Mouse (Mus musculus) heart, adult 2 months (tissue): Measurements from ENCODE around the gene Slc25a29. TPM values are rescaled to one million over a fixed set of nuclear protein-coding genes. Genes with fewer than 3 reads are reported as not detected.

Experiments used
- DNase-seq, 2 experiments: peaks; one replicate each; pipeline ENCODE4 v3.0.0; 2021
- H3K27ac ChIP-seq: fragments of 200-600 bp; 2 replicates; pipeline ENCODE4 v1.8.1; 2022
- H3K27me3 ChIP-seq: fragments of 200-500 bp; 2 replicates; pipeline ENCODE4 v1.6.1; 2012; ENCODE audit warnings: mild to moderate bottlenecking, low read length, inconsistent platforms, mixed read lengths; ENCODE audit not compliant: control insufficient read depth, insufficient read depth
- H3K36me3 ChIP-seq: fragments of 200-500 bp; 2 replicates; pipeline ENCODE4 v1.6.1; 2012; ENCODE audit warnings: low read length, inconsistent platforms; ENCODE audit not compliant: control insufficient read depth, insufficient read depth
- H3K4me1 ChIP-seq: fragments of 200-500 bp; 2 replicates; pipeline ENCODE4 v1.6.1; 2011; ENCODE audit warnings: low read length; ENCODE audit not compliant: control insufficient read depth, insufficient read depth
- H3K4me3 ChIP-seq: fragments of 200-600 bp; 2 replicates; pipeline ENCODE4 v1.8.1; 2022
- H3K79me2 ChIP-seq: fragments of 200-500 bp; replicated peaks from 2 replicates; pipeline ENCODE4 v1.6.1; 2012; ENCODE audit warnings: mild to moderate bottlenecking, inconsistent platforms, low read length, moderate library complexity, mixed read lengths; ENCODE audit not compliant: control insufficient read depth, insufficient read depth
- H3K9ac ChIP-seq: fragments of 200-500 bp; 2 replicates; pipeline ENCODE4 v1.6.1; 2012; ENCODE audit warnings: low read depth, mild to moderate bottlenecking, control low read depth, inconsistent platforms, low read length, mixed read lengths
- CTCF ChIP-seq: fragments of 200-600 bp; IDR thresholded peaks from 2 replicates; pipeline ENCODE4 v1.8.1; 2022; ENCODE audit warnings: antibody characterized with exemption, mild to moderate bottlenecking, moderate library complexity
- EP300 ChIP-seq: fragments of 200-500 bp; IDR thresholded peaks from 2 replicates; pipeline ENCODE4 v1.6.1; 2011; ENCODE audit warnings: low read depth, low read length, control low read depth; ENCODE audit not compliant: insufficient read depth
- POLR2A ChIP-seq: fragments of 200-500 bp; IDR thresholded peaks from 2 replicates; pipeline ENCODE4 v1.6.1; 2011; ENCODE audit warnings: mild to moderate bottlenecking, low read depth, low read length, control low read depth; ENCODE audit not compliant: insufficient read depth
- WGBS: fragments of 180-500 bp; shearing (Covaris S2); methylation state at CpG from one replicate; pipeline ENCODE4 v1.1.7; 2018; 5-methylcytosine and 5-hydroxymethylcytosine counted together
- intact Hi-C: fragments of 180-260 bp; cut with DNase I; formaldehyde crosslinking; loops from one replicate; pipeline ENCODE4 v1.15.1; 2025
- polyA plus RNA-seq: library from polyadenylated mRNA; depleted of rRNA; stranded (reverse); fragments of >200 nt; gene quantifications from 2 replicates; pipeline ENCODE4 v1.2.3, GENCODE M21; 2012
- total RNA-seq, 2 experiments: library from RNA; stranded (reverse); gene quantifications; 2 replicates each; pipeline ENCODE4 v1.2.3; 2021

Gene Slc25a29
- total and polyA plus RNA-seq, 3 experiments = 8.0 to 16.8 (median 14.2) TPM

DNA sequence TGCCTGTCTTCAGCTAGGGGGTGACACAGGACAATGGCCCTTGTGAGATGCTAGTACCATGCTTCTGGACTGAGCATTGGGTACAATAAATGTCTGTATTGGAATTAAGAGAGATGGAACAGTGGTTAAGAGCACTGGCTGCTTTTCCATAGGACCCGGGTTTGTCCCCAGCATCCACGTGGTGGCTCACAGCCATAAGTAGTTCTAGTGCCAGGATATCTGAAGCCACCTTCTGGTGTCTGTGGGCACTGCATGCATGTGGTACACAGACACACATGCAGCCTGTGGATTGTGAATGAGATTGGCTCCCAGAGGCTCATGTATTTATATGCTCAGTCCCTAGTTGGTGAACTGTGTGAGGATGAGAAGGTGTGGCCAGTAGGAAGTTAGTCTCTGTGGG is 33.9 kb upstream of the Slc25a29 start:
- WGBS = 81% methylated on average over 2 of the region's 2 CpGs
- Histone ChIP-seq H3K27me3 (no peaks in the 10 kb centered on the region), H3K4me3 (no peak overlapping the region), H3K4me1 (peaks cover 4% of the 10 kb centered on the region), H3K9ac (no peak overlapping the region), H3K36me3 (no peaks in the 10 kb centered on the region), H3K27ac (no peak overlapping the region), H3K79me2 (no peaks in the 10 kb centered on the region)
- no peak for DNase-seq
- peak; percentile 53 for TF ChIP-seq CTCF
- TF ChIP-seq EP300 = no peak
- intact Hi-C loops = no loop called here

GRCm38 (mm10) chr12:108865007-108865494 is 29.4 kb upstream of the Slc25a29 start:
- Histone ChIP-seq H3K4me3 (no peak overlapping the region), H3K36me3 (no peaks in the 10 kb centered on the region), H3K9ac (no peak overlapping the region)

GRCm38 (mm10) chr12:108858486-108858885 is 22.8 kb upstream of the Slc25a29 start:
- Histone ChIP-seq H3K36me3 (no peaks in the 10 kb centered on the region), H3K4me1 (no peaks in the 10 kb centered on the region), H3K27me3 (no peaks in the 10 kb centered on the region), H3K79me2 (no peaks in the 10 kb centered on the region), H3K9ac (no peak overlapping the region), H3K27ac (no peak overlapping the region), H3K4me3 (no peak overlapping the region)
- TF ChIP-seq CTCF (no peak), POLR2A (no peak), EP300 (no peak)
- no peak for DNase-seq
- WGBS = 78% methylated on average over 5 of the region's 5 CpGs
- intact Hi-C loops = no loop called here

More at GRCm38 (mm10) chr12:108865007-108865494, 29.4 kb upstream of the Slc25a29 start:
- DNase-seq = peak in 1 of 2 experiments; percentile 16
- Histone ChIP-seq H3K27ac (peak overlapping the region; percentile 68), H3K79me2 (no peaks in the 10 kb centered on the region), H3K4me1 (peaks cover 7% of the 10 kb centered on the region), H3K27me3 (no peaks in the 10 kb centered on the region)
- intact Hi-C loops = no loop called here
- WGBS = 49% methylated on average over 6 of the region's 6 CpGs
- TF ChIP-seq CTCF = no peak
- TF ChIP-seq POLR2A = no peak
- TF ChIP-seq EP300 = no peak

DNA sequence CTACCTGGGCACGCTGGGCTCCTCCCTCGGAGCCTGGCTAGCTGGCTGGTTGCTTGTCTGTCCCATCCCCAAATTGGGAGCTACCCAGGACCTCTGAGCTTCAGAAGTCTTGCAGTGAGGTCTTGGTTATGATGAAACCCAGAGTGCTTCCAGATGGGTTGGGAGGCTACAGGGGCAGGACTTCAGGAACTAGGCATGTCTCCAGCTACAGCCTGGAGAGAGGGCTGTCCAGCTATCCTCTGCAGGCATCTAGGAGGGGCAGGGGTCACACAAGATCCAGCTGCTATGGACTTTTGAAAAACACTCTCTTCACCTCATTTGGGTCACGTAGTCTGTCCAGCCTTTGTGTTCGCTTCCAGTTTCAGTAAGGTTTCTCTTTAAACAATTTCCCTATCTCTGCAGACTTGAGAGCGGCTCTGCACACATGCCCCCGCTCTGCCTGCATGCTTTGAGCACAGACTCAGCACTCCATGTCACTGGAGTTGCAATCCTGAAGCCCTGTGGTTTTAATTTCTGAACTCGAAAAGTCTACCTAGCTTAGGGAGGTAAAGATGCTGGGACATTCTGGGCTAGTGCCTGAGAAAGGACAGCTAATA is 22.0 kb upstream of the Slc25a29 start:
- WGBS = 73% methylated on average over 7 of the region's 7 CpGs
- no peak for TF ChIP-seq POLR2A
- TF ChIP-seq CTCF = no peak
- no peak for TF ChIP-seq EP300
- H3K79me2 ChIP-seq = no peaks in the 10 kb centered on the region
- intact Hi-C loops = no loop called here
- H3K36me3 ChIP-seq = no peaks in the 10 kb centered on the region
- no peak overlapping the region for H3K9ac ChIP-seq
- H3K27me3 ChIP-seq = no peaks in the 10 kb centered on the region
- no peaks in the 10 kb centered on the region for H3K4me1 ChIP-seq
- H3K27ac ChIP-seq = no peak overlapping the region
- DNase-seq = peak; percentile 44 to 47
- no peak overlapping the region for H3K4me3 ChIP-seq

GRCm38 (mm10) chr12:108857109-108857508 is 21.4 kb upstream of the Slc25a29 start:
- no peaks in the 10 kb centered on the region for H3K4me1 ChIP-seq
- no peak overlapping the region for H3K27ac ChIP-seq
- TF ChIP-seq CTCF (no peak), EP300 (no peak), POLR2A (no peak)
- WGBS = 78% methylated on average over 7 of the region's 7 CpGs
- no peaks in the 10 kb centered on the region for H3K79me2 ChIP-seq
- no peaks in the 10 kb centered on the region for H3K36me3 ChIP-seq
- no peak for DNase-seq
- intact Hi-C loops = no loop called here
- H3K27me3 ChIP-seq = no peaks in the 10 kb centered on the region
- H3K4me3 ChIP-seq = no peak overlapping the region
- H3K9ac ChIP-seq = no peak overlapping the region

DNA sequence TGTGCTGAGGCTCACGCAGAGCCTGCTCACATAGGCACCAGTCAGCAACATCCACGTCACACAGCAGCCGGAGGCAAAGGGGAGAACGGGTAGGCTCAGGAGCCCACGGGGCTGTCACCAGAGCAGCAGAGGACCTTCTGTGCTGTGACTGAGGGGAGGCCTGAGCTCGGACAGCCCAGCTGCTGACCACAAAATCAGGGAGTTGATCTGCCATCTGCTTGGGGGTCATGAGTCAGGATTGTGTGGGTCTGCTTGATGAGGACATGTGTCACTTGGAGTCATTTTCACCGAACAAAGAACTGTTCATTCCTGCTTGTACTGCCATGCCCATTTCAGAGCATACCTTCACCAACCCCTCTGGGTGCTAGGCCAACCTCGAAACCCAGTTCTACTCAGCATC is 20.5 kb upstream of the Slc25a29 start:
- no peak overlapping the region for H3K27ac ChIP-seq
- H3K4me1 ChIP-seq = no peaks in the 10 kb centered on the region; the same call in 1 of the 2 replicates
- no peaks in the 10 kb centered on the region for H3K27me3 ChIP-seq
- no peak for DNase-seq
- no peak overlapping the region for H3K9ac ChIP-seq
- intact Hi-C loops = no loop called here
- 84% methylated on average over 8 of the region's 8 CpGs for WGBS
- H3K79me2 ChIP-seq = no peaks in the 10 kb centered on the region
- no peak overlapping the region for H3K4me3 ChIP-seq
- no peaks in the 10 kb centered on the region for H3K36me3 ChIP-seq
- no peak for TF ChIP-seq POLR2A
- no peak for TF ChIP-seq EP300
- no peak for TF ChIP-seq CTCF
